Mouse (Mus musculus) lung, adult 2 months (tissue): ENCODE measurements around the gene Car12.

Experiments
- CTCF ChIP-seq: fragments of 200-500 bp; IDR thresholded peaks from 2 replicates; pipeline ENCODE4 v1.5.1; 2011; ENCODE audit warnings: mild to moderate bottlenecking, low read length, control low read depth; ENCODE audit not compliant: insufficient read depth
- POLR2A ChIP-seq: fragments of 200-500 bp; IDR thresholded peaks from 2 replicates; pipeline ENCODE4 v1.6.1; 2011; ENCODE audit warnings: low read depth, mild to moderate bottlenecking, control low read depth, low read length, borderline replicate concordance; ENCODE audit errors: extremely low read depth

- TF ChIP-seq CTCF (no peak), POLR2A (no peak)
Measured at GRCm38 (mm10) chr9:66734568-66734967, 21.1 kb downstream of the Car12 start.
